Mouse (Mus musculus) cerebellum, postnatal 36 days (tissue): Measurements from ENCODE around the gene Gstp1.
"Not testable (repeated sequence)": the region's sequence is repeated elsewhere in the genome, so short reads cannot be mapped to it uniquely, and the experiment has no call there.

ENCODE experiments used
- DNase-seq, 2 experiments: peaks; one replicate each; pipeline ENCODE4 v3.0.0; 2021 to 2022; ENCODE audit warnings: mixed read lengths in 2 of 2

The Gstp1 gene

DNA sequence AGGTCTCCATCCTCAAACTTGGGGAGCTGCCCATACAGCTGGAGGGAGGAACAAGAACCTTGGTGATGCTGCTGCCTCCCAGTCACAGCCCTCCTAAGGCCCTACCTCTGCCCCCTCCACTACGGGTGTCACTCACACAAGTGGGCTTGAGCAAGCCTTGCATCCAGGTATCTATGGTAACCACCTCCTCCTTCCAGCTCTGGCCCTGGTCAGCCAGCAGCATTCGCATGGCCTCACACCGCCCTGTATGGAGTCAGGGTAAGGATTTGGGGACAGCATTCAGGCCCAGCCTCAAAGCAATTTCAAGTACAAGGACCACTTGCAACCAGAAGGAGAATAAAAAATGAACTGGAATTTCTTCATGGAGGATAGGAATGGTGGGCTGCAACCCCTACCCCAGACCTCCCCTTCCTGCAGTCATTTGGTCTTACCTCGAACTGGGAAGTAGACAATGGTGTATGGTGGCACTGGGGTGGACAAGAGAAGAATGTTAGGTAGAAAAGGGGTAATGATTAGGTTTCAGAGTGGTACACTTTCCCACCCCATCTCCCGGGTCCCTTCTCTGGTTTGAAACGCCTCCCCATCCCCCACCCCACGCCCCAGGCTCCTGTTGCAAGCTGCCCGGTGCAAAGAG lies 514 bp downstream of the Gstp1 start:
- DNase-seq, result not testable (repeated sequence)

DNA sequence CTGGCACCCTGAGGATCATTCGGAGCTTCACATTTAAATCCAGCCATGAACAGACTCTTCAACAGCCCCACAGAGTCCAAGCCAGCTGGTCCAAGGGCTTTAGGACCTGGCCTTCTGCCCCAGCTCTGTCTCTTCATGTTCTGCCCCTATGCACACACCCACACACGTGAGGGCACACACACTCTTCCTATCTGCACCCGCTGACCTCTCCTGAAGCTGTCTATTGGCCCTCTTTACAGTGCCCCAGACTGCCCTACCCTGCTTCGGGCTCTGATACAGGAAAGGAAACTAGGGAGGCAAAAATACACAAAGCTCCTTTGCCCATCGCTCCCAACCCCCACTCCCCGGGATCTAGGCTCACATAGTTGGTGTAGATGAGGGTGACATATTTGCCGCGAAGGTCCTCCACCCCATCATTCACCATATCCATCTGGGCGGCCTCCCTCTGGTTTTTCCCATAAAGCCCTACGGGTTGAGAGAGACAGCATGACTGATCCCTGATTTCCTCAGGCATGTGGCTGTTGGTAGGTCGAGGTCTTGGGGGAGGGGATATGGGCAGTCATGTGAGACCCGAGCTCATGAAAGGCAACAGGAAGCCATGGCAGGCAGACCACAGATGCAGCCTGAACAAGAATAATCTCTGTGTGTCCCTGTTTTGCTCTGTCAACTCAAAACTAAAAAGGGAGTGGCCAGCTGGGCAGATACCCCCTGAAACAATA lies 1.3 kb downstream of the Gstp1 start:
- no peak for DNase-seq

DNA sequence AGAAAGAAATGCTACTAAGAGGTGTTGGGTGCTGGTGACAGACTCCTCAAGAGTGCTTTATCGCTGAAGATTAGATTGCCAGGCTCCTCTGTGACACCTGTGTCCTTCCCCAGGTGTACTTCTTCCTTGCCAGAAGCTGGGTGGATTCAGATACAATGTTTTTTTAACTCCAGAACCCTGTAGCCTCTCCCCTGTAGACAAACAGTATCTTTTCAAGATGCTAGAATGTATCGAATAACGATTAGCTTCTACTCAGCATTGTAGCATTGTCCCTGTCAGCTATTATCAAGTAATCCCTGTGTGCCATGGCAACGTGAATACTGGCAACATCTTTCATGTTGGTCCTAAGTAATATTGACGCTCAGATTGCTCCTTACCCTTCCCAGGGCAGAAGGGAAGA lies 4.0 kb downstream of the Gstp1 start:
- DNase-seq, result no peak

DNA sequence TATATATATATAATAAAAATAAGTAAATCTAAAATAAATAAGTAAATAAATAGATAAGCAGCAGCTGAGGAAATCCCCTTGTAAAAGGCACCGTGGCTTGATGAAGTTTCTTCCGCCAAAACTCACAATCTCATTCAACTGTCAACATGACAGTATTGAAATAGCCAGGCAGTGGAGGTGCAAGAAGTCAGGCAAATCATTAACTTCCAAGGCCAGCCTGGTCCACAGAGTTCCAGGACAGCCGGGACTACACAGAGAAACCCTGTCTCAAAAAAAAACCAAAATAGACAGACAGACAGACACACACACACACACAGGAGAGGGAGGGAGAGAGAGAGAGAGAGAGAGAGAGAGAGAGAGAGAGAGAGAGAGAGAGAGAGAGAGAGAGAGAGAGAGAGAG lies 4.5 kb downstream of the Gstp1 start:
- DNase-seq, result no peak

DNA sequence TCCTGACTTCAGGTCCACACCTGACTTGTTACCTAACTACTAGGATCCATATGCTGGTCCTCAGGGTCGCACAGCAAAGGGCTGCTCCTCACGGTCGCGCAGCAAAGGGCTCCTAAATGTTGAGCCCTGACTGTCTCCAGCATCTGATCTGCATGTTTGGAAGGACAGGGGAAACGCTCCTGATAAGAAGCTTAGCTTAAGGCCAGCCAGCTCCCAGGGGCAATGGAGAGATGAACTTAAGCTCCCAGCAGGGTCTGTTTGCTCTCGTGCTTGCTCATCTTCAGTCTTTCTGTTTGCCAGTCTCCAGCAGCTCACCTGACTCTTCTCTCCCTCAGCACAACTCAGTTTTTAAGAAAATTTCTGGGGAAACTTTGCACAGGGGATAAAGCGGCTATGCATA lies 5.1 kb downstream of the Gstp1 start:
- DNase-seq, result no peak

DNA sequence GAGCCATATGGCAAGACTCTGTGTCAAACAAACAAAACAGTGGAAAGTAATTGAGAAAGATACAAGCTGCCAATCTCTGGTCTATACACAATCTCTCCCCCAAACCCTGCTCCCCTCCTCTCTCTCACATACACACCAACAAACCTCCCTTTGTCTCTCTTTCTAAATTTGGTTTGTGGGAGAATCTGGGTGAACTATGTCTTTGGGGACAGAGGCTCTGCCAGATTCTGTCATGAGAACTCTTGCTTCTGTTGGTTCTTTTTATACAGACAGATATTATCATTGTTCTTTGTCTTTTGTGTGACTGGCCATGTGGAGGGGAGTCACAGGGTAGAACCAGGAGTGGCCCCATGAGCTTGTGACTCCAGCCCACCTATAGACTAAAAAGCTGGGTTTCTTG lies 10.2 kb downstream of the Gstp1 start:
- no peak for DNase-seq

DNA sequence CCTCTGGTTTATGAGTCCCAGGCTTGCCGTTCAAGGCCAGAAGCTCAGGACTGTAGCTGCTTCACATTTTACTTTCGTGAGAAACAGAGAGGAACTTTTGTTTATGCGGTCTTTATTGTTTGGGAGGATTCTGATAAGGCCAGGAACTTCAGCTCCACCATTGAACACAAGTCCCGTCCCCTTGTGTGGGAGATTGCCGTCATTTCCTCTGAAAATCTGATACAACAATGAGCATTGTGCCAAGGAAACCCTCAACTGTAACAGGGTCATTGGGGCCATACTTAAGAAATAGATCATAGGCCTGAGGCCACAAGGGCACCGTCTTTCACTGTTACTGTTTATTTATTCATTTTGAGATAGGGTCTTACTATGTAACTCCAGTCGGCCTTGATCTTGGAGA lies 14.6 kb downstream of the Gstp1 start:
- no peak for DNase-seq

DNA sequence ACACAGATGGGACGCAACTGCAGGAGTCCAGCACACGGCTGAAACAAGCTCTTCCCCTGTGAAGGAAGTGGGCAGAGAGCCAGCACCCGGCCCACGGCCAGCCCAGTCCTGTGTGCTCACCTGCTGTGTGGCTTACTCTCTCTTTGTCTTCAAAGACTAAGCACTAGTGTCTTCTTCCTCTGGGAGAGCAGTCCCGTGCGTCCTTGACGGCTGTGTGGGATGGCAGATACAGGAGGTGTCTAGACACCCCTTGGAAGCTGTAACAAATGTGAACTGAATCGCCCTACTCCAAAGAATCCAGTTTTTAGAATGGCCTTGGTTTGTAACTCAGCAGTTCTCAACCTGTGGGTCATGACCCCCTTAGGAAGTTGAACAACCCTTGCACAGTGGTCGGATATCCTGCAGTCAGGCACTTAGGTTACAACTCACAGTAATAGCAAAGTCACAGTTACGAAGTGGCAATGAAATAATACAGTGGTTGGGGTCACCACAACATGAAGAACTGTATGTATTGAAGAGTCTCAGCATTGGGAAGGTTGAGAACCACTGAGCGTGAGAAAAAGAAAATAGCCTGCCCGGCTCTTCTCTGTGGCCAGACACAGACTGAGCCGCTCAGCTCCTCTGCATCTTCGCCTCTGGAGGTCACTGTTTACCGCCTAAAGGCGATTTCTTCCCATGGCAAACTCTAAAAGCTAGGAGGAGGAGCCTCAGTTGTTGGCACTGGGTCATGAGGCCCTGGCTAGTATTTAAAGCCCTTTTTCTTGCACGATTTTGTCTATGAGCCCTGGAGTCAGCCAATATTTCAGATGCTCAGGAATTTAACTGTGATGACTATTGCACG lies 18.8 kb downstream of the Gstp1 start:
- DNase-seq, result peak; percentile 83 to 87

DNA sequence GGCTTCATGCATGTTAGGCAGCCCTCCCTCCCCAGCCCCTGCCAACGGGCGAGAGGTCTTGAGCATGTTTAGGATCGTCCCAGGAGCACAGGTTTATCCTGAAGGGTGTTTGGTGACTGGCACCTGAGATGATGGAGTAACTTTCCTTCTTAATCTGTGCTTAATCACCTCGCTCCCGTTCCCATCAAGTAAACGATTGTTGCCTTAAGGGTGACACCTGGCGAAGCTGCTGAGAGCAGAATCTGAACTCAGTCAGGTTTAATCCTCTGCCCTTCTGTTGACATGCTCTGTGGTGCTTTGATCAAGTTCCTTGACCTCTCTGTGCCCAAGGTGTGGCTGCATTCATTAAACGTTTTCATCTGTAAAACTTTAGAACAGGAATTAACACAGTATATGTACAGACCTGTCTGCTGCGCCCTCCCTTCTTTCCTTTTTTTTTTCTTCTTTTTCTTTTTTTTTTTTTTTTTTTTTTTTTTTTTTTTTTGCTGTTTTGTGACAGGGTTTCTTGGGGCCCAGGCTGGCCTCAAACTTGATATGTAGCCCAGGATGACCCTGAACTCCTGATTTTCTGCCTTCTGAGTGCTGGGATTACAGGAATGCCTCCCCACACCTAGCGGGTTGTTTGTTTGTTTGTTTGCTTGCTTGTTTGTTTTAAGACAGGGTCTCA lies 19.7 kb downstream of the Gstp1 start:
- no peak for DNase-seq

DNA sequence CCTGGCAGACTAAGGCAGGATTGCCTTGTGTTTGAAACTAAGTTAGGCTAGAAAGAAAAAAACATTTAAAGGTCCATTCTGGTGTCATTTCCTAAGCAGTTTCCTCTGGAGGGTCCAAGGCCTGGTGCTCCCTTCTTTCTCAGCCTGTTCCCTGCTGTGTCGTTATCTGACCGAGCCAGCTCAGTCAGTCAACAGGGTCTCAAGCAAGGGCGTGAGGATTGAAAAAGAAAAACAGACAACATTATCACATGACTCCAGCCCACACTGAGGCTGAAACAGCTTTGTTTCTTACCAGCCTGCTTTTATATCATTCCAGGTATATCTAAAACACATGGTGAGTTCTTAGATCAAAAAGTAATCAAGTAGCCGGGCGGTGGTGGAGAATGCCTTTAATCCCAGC lies 22.1 kb downstream of the Gstp1 start:
- DNase-seq, result no peak

DNA sequence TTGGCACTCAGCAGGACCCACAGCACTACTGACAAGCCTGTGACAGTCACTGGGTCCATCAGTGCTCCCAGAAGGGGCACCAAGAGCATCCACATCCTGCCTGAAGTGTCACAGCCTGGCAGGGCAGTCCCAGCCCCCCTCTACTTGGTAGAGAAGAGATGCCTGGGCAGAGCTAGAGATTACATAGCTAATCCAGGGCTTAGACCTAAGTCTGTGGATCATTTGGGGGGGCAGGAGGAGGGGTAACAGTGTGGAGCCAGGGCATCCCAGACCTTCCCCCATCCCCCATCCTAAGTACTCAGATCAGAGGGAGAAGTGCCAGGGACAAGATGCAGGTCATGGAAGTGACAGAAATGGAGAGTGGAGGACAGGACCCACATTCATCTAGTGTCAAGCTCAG lies 23.0 kb downstream of the Gstp1 start:
- no peak for DNase-seq

DNA sequence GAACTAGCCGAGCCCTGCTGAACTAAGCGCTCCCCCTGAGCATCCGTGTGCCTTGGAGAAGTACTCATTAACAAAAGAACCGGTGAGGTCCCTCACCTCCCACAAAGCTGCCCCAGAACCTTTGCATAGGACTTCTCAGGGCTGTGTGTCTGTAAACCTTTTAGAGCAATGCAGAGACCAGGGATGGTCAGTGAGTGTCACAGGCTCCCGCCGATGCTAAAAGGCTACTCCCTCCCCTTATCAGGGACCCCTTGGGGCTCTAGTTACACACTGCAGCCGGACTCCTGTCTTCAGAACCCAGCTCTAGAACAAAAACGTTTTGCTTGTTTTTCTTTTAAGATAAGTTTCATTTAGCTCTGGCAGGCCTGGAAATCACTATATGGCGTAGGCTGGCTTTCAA lies 24.7 kb downstream of the Gstp1 start:
- DNase-seq, result no peak

DNA sequence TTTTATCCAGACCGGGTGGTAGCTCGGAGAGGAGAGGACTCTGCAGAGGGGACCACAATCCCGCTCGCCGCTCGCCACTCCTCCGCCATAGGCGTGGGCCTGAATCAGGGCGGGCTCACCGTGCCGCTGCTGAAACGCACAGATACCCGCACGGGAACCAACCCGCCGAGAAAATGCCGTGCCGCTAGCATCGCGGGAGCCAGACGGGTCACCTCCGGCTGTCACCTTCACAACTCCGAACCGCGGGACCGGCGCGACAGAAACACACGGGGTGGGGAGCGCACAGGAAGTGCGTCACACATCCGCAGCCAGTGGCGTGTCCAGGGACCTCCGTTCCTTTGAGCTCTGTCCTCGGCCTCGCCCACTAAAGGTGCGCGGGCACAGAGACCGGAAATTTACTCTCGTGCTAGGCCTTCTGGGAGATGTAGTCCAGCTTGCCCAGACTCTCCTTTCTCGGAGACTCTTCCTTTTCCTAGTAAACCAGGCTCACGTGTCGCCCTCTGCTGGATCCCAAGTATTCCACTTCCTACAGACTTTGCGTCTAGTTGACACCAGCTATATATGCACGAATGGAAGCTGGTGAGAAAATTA lies 25.3 kb downstream of the Gstp1 start, which contains the start of gene Ndufv1:
TSS of gene Ndufv1 (minus strand) at position 375 of the 591 bp plus-strand sequence.
- peak; percentile 95 to 96 for DNase-seq

DNA sequence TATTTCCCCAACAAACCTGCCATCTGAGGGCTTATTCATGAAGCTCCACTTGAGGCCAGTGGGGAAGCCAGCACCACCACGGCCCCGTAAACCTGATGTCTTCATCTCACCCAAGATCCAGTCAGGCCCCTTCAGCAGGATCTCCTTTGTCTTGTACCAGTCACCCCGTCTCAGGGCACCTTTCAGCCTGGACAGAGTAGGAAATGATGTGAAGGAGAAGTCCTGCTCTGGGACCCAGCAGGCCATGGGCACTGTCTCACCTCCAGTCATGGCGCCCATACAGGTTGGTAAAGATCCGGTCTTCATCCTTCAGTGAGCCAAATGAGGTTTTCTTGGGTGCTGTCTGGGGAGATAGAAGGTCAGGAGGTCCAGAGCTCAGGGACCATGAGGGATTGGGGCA lies 26.7 kb downstream of the Gstp1 start:
- no peak for DNase-seq

DNA sequence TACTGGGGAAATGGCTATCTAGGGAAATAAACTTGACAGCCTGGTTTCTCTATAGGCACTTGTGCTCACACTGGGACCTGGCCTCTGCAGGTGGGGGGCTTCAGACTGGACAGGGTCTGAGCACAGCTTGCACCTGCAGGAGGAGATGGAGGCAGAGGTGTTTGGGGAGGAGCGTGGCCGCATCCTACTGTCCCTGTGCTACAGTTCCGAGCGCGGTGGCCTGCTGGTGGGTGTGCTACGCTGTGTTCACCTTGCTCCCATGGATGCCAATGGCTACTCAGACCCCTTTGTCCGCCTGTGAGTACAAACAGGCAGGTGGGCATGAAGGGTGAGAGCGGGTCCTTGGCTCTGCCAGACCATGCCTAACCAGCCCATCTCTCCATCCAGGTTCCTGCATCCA lies 31.8 kb downstream of the Gstp1 start:
- no peak for DNase-seq

DNA sequence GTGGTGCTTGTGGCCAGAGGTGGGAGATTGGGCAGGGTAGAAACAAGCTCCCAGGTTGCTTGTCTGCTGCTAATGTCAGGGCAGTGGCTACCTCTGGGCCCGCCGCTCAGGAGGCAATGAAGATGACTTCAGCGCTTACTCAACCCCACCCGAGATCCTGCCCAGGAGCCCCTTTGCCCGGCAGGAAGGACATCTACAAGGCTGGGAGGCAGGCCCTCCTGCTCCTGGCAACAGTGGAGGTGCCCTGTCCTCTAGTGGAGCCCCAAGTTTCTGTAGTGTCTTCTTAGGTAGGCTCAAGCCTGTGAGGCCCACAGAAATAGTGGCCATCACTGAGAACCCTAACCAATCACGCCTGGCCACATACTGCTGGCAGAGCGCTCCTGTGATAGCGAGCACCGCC lies 32.7 kb downstream of the Gstp1 start:
- DNase-seq, result no peak

DNA sequence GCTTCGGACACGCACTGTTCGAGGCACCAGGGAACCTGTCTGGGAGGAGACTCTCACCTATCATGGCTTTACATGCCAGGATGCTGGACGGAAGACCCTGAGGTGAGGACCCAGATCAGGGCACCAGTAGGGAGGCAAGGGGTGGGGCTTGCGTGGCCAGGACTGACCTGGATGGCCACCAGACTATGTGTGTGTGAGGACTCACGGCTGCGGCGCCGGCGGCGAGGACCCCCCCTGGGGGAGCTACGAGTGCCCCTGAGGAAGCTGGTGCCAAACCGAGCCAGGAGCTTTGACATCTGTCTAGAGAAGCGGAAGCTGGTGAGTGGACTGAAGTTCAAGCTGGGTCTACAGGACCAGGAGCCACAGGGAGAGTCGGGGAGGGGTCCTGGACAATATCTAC lies 33.5 kb downstream of the Gstp1 start:
- no peak for DNase-seq

DNA sequence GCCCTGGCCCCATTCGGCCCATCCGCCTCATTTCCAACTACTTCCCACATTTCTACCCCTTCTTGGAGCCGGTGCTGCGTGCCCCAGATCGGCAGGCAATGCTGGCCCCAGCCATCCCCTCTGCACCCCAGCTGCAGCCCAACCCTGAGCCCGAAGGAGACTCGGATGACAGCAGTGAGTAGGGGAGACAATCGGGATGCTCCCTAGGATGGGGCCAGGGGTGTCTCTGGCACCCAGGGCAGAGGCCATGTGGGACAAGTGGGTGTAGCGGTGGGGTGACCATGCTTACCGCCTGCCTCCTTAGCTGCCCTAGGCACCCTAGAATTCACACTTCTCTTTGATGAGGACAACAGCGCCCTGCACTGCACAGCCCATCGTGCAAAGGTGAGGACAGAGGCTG lies 34.1 kb downstream of the Gstp1 start:
- DNase-seq, result no peak

DNA sequence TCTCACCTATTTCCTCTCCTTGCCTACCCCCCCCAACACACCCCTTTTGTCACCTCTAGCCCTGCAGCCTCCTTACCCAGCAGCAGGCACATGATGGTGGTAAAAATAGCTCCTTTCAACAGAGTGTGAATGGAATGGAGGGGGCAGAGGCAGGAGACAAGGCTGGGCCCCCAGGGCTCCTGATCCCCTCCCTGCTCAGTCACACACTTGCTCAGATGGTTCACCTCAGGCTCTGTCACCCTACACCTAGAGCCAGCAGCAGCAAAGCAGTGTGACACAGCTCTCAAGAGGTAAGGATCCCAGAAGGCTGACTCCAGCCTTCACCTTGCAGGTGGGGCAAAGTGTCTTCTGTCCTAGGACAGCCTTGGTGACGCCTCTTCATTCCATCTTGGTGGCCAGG lies 34.7 kb downstream of the Gstp1 start, which contains the start of gene Doc2g:
TSS of gene Doc2g (plus strand) at position 202 of the 400 bp plus-strand sequence.
- DNase-seq, result no peak

DNA sequence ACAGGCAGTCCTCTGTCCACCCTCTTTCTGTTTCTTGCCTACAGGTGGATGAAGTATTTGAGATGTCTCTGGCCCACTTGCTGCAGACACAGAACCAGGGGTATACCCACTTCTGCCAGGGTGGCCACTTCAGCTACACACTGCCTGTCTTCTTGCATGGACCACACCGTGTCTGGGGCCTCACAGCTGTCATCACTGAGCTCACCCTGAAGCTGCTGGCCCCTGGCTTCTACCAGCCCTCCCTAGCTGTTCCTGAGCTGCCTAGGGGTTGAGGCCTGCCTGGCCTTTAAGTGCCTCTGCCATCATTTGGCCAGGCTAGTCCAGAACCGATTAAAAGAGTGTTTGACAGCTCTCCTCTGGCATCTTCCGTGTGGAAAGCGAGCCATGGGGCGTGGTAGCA lies 36.0 kb downstream of the Gstp1 start:
- no peak for DNase-seq

DNA sequence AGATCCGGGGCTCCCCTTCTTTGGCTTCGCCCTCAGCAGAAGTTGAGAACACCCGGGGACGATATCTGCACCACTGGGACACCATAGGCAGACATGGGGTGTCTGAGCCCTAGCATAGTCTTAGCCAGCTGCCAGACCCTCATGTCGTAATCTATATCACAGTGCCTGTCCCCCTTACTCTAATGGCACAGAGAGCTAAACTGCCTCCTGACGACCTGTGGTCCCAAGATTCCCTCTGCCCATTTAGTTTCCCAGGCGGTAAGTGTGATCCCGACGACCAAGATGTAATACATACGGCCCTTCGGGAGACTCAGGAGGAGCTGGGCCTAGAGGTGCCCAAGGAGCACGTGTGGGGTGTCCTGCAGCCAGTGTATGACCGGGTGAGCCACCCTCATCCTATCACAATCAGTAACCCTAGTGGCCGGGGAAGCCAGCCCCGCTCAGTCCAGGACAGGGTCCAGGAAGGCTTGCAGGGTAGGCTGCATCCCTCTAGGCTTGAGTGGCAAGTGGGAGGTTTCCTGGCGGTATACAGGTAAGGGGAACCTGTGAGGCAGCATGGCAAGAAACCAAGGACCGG lies 36.7 kb downstream of the Gstp1 start:
- no peak for DNase-seq

DNA sequence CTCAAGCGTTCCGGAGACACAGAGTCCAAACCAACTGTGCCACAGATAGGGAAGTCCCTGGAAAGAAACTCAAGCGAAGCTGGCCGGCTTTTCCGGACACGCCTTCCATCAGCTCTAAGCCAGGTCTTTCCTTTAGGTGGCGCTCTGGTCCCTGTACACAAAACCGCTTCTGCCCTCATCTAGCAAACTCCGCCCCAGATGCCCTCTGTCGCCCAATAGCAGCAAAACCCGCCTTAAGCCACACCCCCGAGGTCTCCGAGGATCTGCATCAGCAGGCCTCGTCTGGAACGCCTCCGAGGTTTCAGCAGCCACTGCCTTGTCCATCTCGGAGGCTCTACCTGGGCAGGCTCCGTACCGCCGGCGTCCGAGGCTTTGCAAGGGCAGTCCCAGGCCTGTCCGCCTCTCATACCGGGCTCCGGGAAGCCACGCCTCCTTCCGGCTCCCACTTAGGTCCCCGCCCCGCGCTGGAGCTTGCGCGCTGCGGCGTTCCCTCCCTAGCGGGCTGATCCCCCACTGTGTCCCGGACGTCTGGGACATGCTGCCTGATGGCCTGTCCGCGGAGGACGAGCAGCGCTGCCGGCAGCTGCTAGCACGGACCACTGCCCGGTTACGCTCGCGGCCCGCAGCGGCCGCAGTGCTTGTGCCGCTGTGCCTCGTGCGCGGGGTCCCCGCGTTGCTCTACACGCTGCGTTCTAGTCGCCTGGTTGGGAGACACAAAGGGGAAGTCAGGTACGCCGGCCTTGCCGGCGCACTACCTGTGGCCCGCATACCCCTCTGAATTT lies 37.5 kb downstream of the Gstp1 start, which contains the start of the genes Nudt8 and Gm49405:
TSS of gene Nudt8 (plus strand) at position 462 of the 782 bp plus-strand sequence.
TSS of gene Gm49405 (plus strand) at position 508 of the 782 bp plus-strand sequence.
- DNase-seq, result peak; percentile 93 to 96
